24 mouse cellular contexts compared by ENCODE assay signal in the genomic region with DNA sequence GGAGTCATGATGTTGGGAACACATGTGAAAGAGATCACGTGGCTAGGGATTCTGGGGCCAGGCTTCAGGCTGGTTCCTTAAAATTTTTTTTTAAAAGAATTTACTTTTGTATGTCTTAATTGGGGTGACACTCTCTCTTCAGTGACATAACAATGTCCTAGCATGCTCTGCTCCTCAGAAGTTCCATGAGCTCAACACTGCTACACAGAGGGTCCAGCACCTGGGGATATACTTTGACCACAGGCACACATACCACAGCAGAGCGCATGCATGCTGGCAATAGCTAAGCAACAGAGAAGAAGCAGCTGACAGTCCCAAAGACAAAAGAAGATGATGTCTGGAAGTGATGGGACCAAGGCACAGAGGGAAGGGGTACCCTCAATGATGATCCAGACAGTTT.
"Had no signal": no experiment of that assay in that cellular context is flagged by ENCODE, and none has a peak within 500 bp of the region (broad histone marks: within the 10 kb centered on the region; RNA-seq: fewer than 3 reads in every experiment).

No protein-coding gene starts in this region.

- H3K27ac ChIP-seq: embryonic facial prominence, embryonic 10.5 days; embryonic facial prominence, embryonic 12.5 days; embryonic facial prominence, embryonic 13.5 days; embryonic facial prominence, embryonic 15.5 days; forebrain, embryonic 10.5 days; forebrain, embryonic 12.5 days; forebrain, embryonic 13.5 days; forebrain, embryonic 15.5 days; gastrocnemius, adult 2 months; heart, adult 2 months had no signal

- H3K4me1 ChIP-seq: embryonic facial prominence, embryonic 10.5 days; embryonic facial prominence, embryonic 12.5 days; embryonic facial prominence, embryonic 13.5 days; embryonic facial prominence, embryonic 15.5 days; forebrain, embryonic 10.5 days; forebrain, embryonic 12.5 days; forebrain, embryonic 13.5 days; forebrain, embryonic 15.5 days had no signal

- H3K9me3 ChIP-seq: embryonic facial prominence, embryonic 10.5 days; embryonic facial prominence, embryonic 12.5 days; embryonic facial prominence, embryonic 13.5 days; embryonic facial prominence, embryonic 15.5 days; forebrain, embryonic 10.5 days; forebrain, embryonic 12.5 days; forebrain, embryonic 13.5 days; forebrain, embryonic 15.5 days had no signal

- H3K9ac ChIP-seq: embryonic facial prominence, embryonic 12.5 days; embryonic facial prominence, embryonic 13.5 days; embryonic facial prominence, embryonic 15.5 days; forebrain, embryonic 12.5 days; forebrain, embryonic 13.5 days; forebrain, embryonic 15.5 days; forebrain, postnatal 0 days had no signal

- DNase-seq: cerebellum, adult 9-10 months; cerebellum, adult 9-11 months; cerebellum, postnatal 10 days; cerebellum, postnatal 14 days; cerebellum, postnatal 25 days; cerebellum, postnatal 36 days; embryo, embryonic 11 days; forebrain, postnatal 0 days; gastrocnemius, adult 2 months; gastrocnemius, postnatal 10 days; gastrocnemius, postnatal 14 days; gastrocnemius, postnatal 25 days; gastrocnemius, postnatal 36 days; heart, adult 18-20 months; heart, adult 2 months had no signal

- H3K4me3 ChIP-seq: embryonic facial prominence, embryonic 10.5 days; embryonic facial prominence, embryonic 12.5 days; embryonic facial prominence, embryonic 13.5 days; embryonic facial prominence, embryonic 15.5 days; erythroblast, embryonic 14.5 days; forebrain, embryonic 10.5 days; forebrain, embryonic 12.5 days; forebrain, embryonic 13.5 days; forebrain, embryonic 15.5 days; gastrocnemius, adult 2 months; heart, adult 2 months had no signal

- H3K4me2 ChIP-seq: embryonic facial prominence, embryonic 12.5 days; embryonic facial prominence, embryonic 13.5 days; embryonic facial prominence, embryonic 15.5 days; forebrain, embryonic 12.5 days; forebrain, embryonic 13.5 days; forebrain, embryonic 15.5 days had no signal

- H3K27me3 ChIP-seq: embryonic facial prominence, embryonic 12.5 days; embryonic facial prominence, embryonic 13.5 days; embryonic facial prominence, embryonic 15.5 days; forebrain, embryonic 12.5 days; forebrain, embryonic 13.5 days; forebrain, embryonic 15.5 days had no signal

- H3K36me3 ChIP-seq: embryonic facial prominence, embryonic 10.5 days; embryonic facial prominence, embryonic 12.5 days; embryonic facial prominence, embryonic 13.5 days; embryonic facial prominence, embryonic 15.5 days; forebrain, embryonic 10.5 days; forebrain, embryonic 12.5 days; forebrain, embryonic 15.5 days had no signal
